ENCODE assay signal across 13 mouse cellular contexts in genomic region chr9:42458741-42459515, GRCm38 (mm10). TPM values are rescaled to one million over a fixed set of nuclear protein-coding genes. Genes with fewer than 3 reads are reported as not detected.
A peak's percentile ranks its signal among the peaks of the same experiment; 100 is the strongest.
DNase-seq lines count a peak whose midpoint lies in the region; ATAC-seq and TF ChIP-seq lines count a peak whose summit lies in the region.
"Had no signal": no experiment of that assay in that cellular context is flagged by ENCODE, and none has a peak within 500 bp of the region (broad histone marks: within the 10 kb centered on the region; RNA-seq: fewer than 3 reads in every experiment).

No protein-coding gene starts in this region.

- peaks cover 6% of the 10 kb centered on the region; the same call in 1 of the 2 replicates for H3K79me2 ChIP-seq in liver, adult 2 months (ENCODE audit: control insufficient read depth, insufficient read depth, low read length)

- H3K9ac ChIP-seq in liver, adult 2 months (ENCODE audit: low read depth, low read length), result no peak overlapping the region
- no peak overlapping the region for H3K9ac ChIP-seq in hindbrain, embryonic 14.5 days
- H3K9ac ChIP-seq: embryonic facial prominence, embryonic 13.5 days; forebrain, embryonic 15.5 days; heart, embryonic 15.5 days had no signal

- H3K4me1 ChIP-seq in erythroblast, embryonic 14.5 days (ENCODE audit: control insufficient read depth), result peaks cover 75% of the 10 kb centered on the region
- peaks cover 42% of the 10 kb centered on the region for H3K4me1 ChIP-seq in liver, adult 2 months (ENCODE audit: control insufficient read depth, insufficient read depth, low read length)
- 0 out of 2 replicates have a peak, but pooled peaks cover 4% of the 10 kb centered on the region for H3K4me1 ChIP-seq in hindbrain, embryonic 14.5 days (replicated peaks; ENCODE audit: control insufficient read depth, insufficient read depth, low read length)

- peak overlapping the region; percentile 64 for H3K4me3 ChIP-seq in erythroblast, embryonic 14.5 days (replicated peaks)
- H3K4me3 ChIP-seq in liver, adult 2 months (ENCODE audit: insufficient read depth, low read depth, low read length), result no peak overlapping the region
- H3K4me3 ChIP-seq in hindbrain, embryonic 14.5 days (replicated peaks; ENCODE audit: low read length), result no peak overlapping the region
- H3K4me3 ChIP-seq: embryonic facial prominence, embryonic 13.5 days; forebrain, embryonic 15.5 days; heart, embryonic 15.5 days had no signal

- peak; percentile 76 for DNase-seq in liver, adult 2 months (ENCODE audit: extremely low read depth, low read depth, low spot score)
- DNase-seq in liver (no peak), R1 (ENCODE audit: low read depth, low spot score) (peak; percentile 82)
- peak; percentile 25 for DNase-seq in naive thymus-derived CD4-positive, alpha-beta T cell, adult 2 months (ENCODE audit: low read depth)
- DNase-seq in hindbrain, embryonic 14.5 days (ENCODE audit: low spot score), result no peak
- no peak for DNase-seq in left cerebral cortex, postnatal 36 days (ENCODE audit: low spot score in 2 of 2)
- DNase-seq: cerebellum, postnatal 36 days had no signal

- H3K27me3 ChIP-seq in erythroblast, embryonic 14.5 days (ENCODE audit: control insufficient read depth), result no peaks in the 10 kb centered on the region
- no peaks in the 10 kb centered on the region for H3K27me3 ChIP-seq in liver, adult 2 months (ENCODE audit: control insufficient read depth, insufficient read depth, low read length)
- H3K27me3 ChIP-seq in hindbrain, embryonic 14.5 days (ENCODE audit: control insufficient read depth, insufficient read depth, low read length), result no peaks in the 10 kb centered on the region
- H3K27me3 ChIP-seq: embryonic facial prominence, embryonic 13.5 days; forebrain, embryonic 15.5 days had no signal

- H3K9me3 ChIP-seq in erythroblast, embryonic 14.5 days (ENCODE audit: control insufficient read depth, low read length), result no peaks in the 10 kb centered on the region
- H3K9me3 ChIP-seq in hindbrain, embryonic 14.5 days (ENCODE audit: control insufficient read depth, low read length), result no peaks in the 10 kb centered on the region
- H3K9me3 ChIP-seq: embryonic facial prominence, embryonic 13.5 days; forebrain, embryonic 15.5 days; heart, embryonic 15.5 days had no signal

- WGBS in liver, adult 2 months, result 47% methylated on average over 9 of the region's 9 CpGs
- 75% methylated on average over 9 of the region's 9 CpGs for WGBS in hindbrain, embryonic 14.5 days

- intact Hi-C loops in left cerebral cortex, postnatal 36 days (cut with DNase I), result no loop called here

- TF ChIP-seq POLR2A in liver, adult 2 months (IDR thresholded peaks at IDR 0.05; ENCODE audit: extremely low read depth, insufficient read depth, low read length), result no peak

- TF ChIP-seq CTCF in liver, adult 2 months (IDR thresholded peaks at IDR 0.05; ENCODE audit: low read depth, low read length), result no peak

- no peak for ATAC-seq in erythroblast, adult 5-6 weeks (replicated peaks; ENCODE audit: low FRiP score, poor library complexity, severe bottlenecking)
- ATAC-seq in hindbrain, embryonic 14.5 days (ENCODE audit: low FRiP score), result no peak
- ATAC-seq: forebrain, embryonic 15.5 days; hindbrain, postnatal 0 days had no signal

- no peak overlapping the region for H3K4me2 ChIP-seq in hindbrain, embryonic 14.5 days (replicated peaks)
- H3K4me2 ChIP-seq: embryonic facial prominence, embryonic 13.5 days; forebrain, embryonic 15.5 days; heart, embryonic 15.5 days had no signal

- H3K27ac ChIP-seq in liver, adult 2 months (replicated peaks; ENCODE audit: insufficient read depth, low read depth, low read length), result peak overlapping the region; percentile 81
- H3K27ac ChIP-seq in hindbrain, embryonic 14.5 days, result no peak overlapping the region
- H3K27ac ChIP-seq: embryonic facial prominence, embryonic 13.5 days; forebrain, embryonic 15.5 days; heart, embryonic 15.5 days; hindbrain, postnatal 0 days had no signal

- peaks cover 65% of the 10 kb centered on the region for H3K36me3 ChIP-seq in erythroblast, embryonic 14.5 days (ENCODE audit: control insufficient read depth)
- H3K36me3 ChIP-seq in liver, adult 2 months (ENCODE audit: control insufficient read depth, insufficient read depth, low read length), result no peaks in the 10 kb centered on the region
- no peaks in the 10 kb centered on the region for H3K36me3 ChIP-seq in hindbrain, embryonic 14.5 days (replicated peaks; ENCODE audit: control insufficient read depth, insufficient read depth)
- H3K36me3 ChIP-seq: embryonic facial prominence, embryonic 13.5 days; forebrain, embryonic 15.5 days; heart, embryonic 15.5 days had no signal

RNA-seq across cellular contexts. Expression of gene Tbcel, which starts 48.7 kb away (rescaled TPM):
- polyA plus RNA-seq in erythroblast, embryonic 14.5 days (2012), result 1.6 and 3.1 TPM in 2 replicates
- 374 and 375 TPM in 2 replicates for total RNA-seq in erythroblast, adult 5-6 weeks (2015; ENCODE audit: low replicate concordance)
- 568 and 596 TPM in 2 replicates for total RNA-seq in erythroblast, adult 5-6 weeks (2017; ENCODE audit: low replicate concordance)
- 28.6 and 34.3 TPM in 2 replicates for total RNA-seq in liver, adult 2 months (2014; rRNA removed)
- polyA plus RNA-seq in liver, adult 2 months (2012; rRNA removed), result 22.2 and 24.4 TPM in 2 replicates
- 5.9 and 6.1 TPM in 2 replicates for polyA plus RNA-seq in hindbrain, embryonic 14.5 days (2014; fragmentation: Nextera tagmentation; extraction: Ambion mirVana)
- total RNA-seq in left cerebral cortex, postnatal 36 days (2021), result 10 to 100 TPM; 50.5 to 55.9 TPM

RNA-seq across cellular contexts. Expression of gene Tecta, which starts 59.2 kb away (rescaled TPM):
- polyA plus RNA-seq in erythroblast, embryonic 14.5 days (2012), result 0.02 TPM in 1 of 2 replicates, not detected in the other
- 0.63 TPM in 1 of 2 replicates, not detected in the other for total RNA-seq in erythroblast, adult 5-6 weeks (2015; ENCODE audit: low replicate concordance)
- total RNA-seq in erythroblast, adult 5-6 weeks (2017; ENCODE audit: low replicate concordance), result 1.1 TPM in 2 replicates
- total RNA-seq in liver, adult 2 months (2014; rRNA removed), result not detected in 2 replicates
- polyA plus RNA-seq in liver, adult 2 months (2012; rRNA removed), result not detected in 2 replicates
- polyA plus RNA-seq in hindbrain, embryonic 14.5 days (2014; fragmentation: Nextera tagmentation; extraction: Ambion mirVana), result 0.63 and 0.72 TPM in 2 replicates
- total RNA-seq in left cerebral cortex, postnatal 36 days (2021), result under 1 TPM; 0.20 to 0.50 TPM

Comparison
In these comparisons a context has a peak if more than half of its experiments do, and no peak if none do; other contexts are left out.
1. DNase-seq: peak in liver, adult 2 months (single experiment), R1 (single experiment) and naive thymus-derived CD4-positive, alpha-beta T cell, adult 2 months (single experiment); none in liver (single experiment), hindbrain, embryonic 14.5 days (single experiment) and left cerebral cortex, postnatal 36 days (0 of 2).
2. RNA of gene Tbcel, which starts 48.7 kb away (total RNA-seq): 374 to 596 TPM in erythroblast, adult 5-6 weeks; 50.5 to 55.9 TPM in left cerebral cortex, postnatal 36 days and 28.6 to 34.3 TPM in liver, adult 2 months; every median in the first group is over 4 times any median in the second.